Comparison of ENCODE assay signal across 12 mouse cellular contexts in genomic region chr13:94873111-94874038, GRCm38 (mm10). TPM values are rescaled to one million over a fixed set of nuclear protein-coding genes. Genes with fewer than 3 reads are reported as not detected.
A peak's percentile ranks its signal among the peaks of the same experiment; 100 is the strongest.
DNase-seq lines count a peak whose midpoint lies in the region; ATAC-seq lines count a peak whose summit lies in the region.
"Had no signal": no experiment of that assay in that cellular context is flagged by ENCODE, and none has a peak within 500 bp of the region (broad histone marks: within the 10 kb centered on the region; RNA-seq: fewer than 3 reads in every experiment).

No protein-coding gene starts in this region.

- DNase-seq in kidney, adult 11 months, result no peak
- DNase-seq in embryo, embryonic 10 days (ENCODE audit: low spot score), result peak; percentile 50
- DNase-seq in forebrain, embryonic 14.5 days (ENCODE audit: low spot score), result peak; percentile 37
- DNase-seq in left cerebral cortex, adult 11 months (ENCODE audit: low spot score), result no peak
- DNase-seq in right cerebral cortex, postnatal 25 days, result no peak

- no peaks in the 10 kb centered on the region for H3K9me3 ChIP-seq in kidney, embryonic 14.5 days (ENCODE audit: control insufficient read depth, low read length)
- no peaks in the 10 kb centered on the region for H3K9me3 ChIP-seq in forebrain, embryonic 14.5 days (replicated peaks; ENCODE audit: control insufficient read depth, low read length)
- no peaks in the 10 kb centered on the region for H3K9me3 ChIP-seq in midbrain, embryonic 13.5 days

- ATAC-seq in kidney, embryonic 14.5 days (ENCODE audit: low FRiP score, low TSS enrichment), result peak; percentile 34; the same call in 1 of the 2 replicates
- 0 out of 2 replicates have a peak, but pooled peaks have one; percentile 13 for ATAC-seq in forebrain, embryonic 14.5 days
- peak; percentile 10; the same call in 1 of the 2 replicates for ATAC-seq in midbrain, embryonic 13.5 days
- ATAC-seq in monocyte, adult 5-6 weeks (replicated peaks; ENCODE audit: insufficient number of reproducible peaks, low FRiP score, low TSS enrichment, poor library complexity, severe bottlenecking), result no peak
- ATAC-seq: lung, postnatal 0 days had no signal

- H3K4me1 ChIP-seq in kidney, embryonic 14.5 days (ENCODE audit: control insufficient read depth, insufficient read depth, low read length), result peaks cover 3% of the 10 kb centered on the region; the same call in 1 of the 2 replicates
- H3K4me1 ChIP-seq in forebrain, embryonic 14.5 days (ENCODE audit: control insufficient read depth, insufficient read depth, low read length), result no peaks in the 10 kb centered on the region
- H3K4me1 ChIP-seq in midbrain, embryonic 13.5 days (replicated peaks), result peaks cover 11% of the 10 kb centered on the region; the same call in 1 of the 2 replicates

- under 1% methylated on average over 52 of the region's 54 CpGs for WGBS in kidney, embryonic 14.5 days
- under 1% methylated on average over 52 of the region's 54 CpGs for WGBS in forebrain, embryonic 14.5 days
- WGBS in midbrain, embryonic 13.5 days, result under 1% methylated on average over 54 of the region's 54 CpGs

- H3K4me3 ChIP-seq in kidney, embryonic 14.5 days (ENCODE audit: low read length), result no peak overlapping the region; the same call in 1 of the 2 replicates
- no peak overlapping the region; the same call in 1 of the 2 replicates for H3K4me3 ChIP-seq in forebrain, embryonic 14.5 days (ENCODE audit: low read depth, low read length)
- peak overlapping the region; percentile 8; the same call in 1 of the 2 replicates for H3K4me3 ChIP-seq in midbrain, embryonic 13.5 days (replicated peaks)

- H3K27ac ChIP-seq in kidney, embryonic 14.5 days (ENCODE audit: low read depth, low read length), result no peak overlapping the region
- peak overlapping the region; percentile 44; the same call in 1 of the 2 replicates for H3K27ac ChIP-seq in forebrain, embryonic 14.5 days (ENCODE audit: low read depth, low read length)
- H3K27ac ChIP-seq in midbrain, embryonic 13.5 days, result peak overlapping the region; percentile 26

- H3K27me3 ChIP-seq in kidney, embryonic 14.5 days (ENCODE audit: control insufficient read depth, insufficient read depth, low read length), result peaks cover 96% of the 10 kb centered on the region
- peaks cover 78% of the 10 kb centered on the region for H3K27me3 ChIP-seq in forebrain, embryonic 14.5 days (replicated peaks; ENCODE audit: control insufficient read depth, insufficient read depth, low read length)
- peaks cover 92% of the 10 kb centered on the region for H3K27me3 ChIP-seq in midbrain, embryonic 13.5 days

- no peak overlapping the region for H3K9ac ChIP-seq in kidney, embryonic 14.5 days (ENCODE audit: low read depth, low read length)
- H3K9ac ChIP-seq in forebrain, embryonic 14.5 days (ENCODE audit: low read length), result no peak overlapping the region
- H3K9ac ChIP-seq in midbrain, embryonic 13.5 days (replicated peaks), result 0 out of 2 replicates have a peak overlapping the region, but pooled peaks have one; percentile 10

- no peak overlapping the region for H3K4me2 ChIP-seq in kidney, embryonic 14.5 days (replicated peaks; ENCODE audit: low read depth, low read length)
- H3K4me2 ChIP-seq in forebrain, embryonic 14.5 days (ENCODE audit: low read length), result no peak overlapping the region
- H3K4me2 ChIP-seq in midbrain, embryonic 13.5 days (replicated peaks), result peak overlapping the region; percentile 25; the same call in 1 of the 2 replicates

- H3K36me3 ChIP-seq in kidney, embryonic 14.5 days (ENCODE audit: control insufficient read depth, insufficient read depth, low read length), result no peaks in the 10 kb centered on the region
- H3K36me3 ChIP-seq in forebrain, embryonic 14.5 days (ENCODE audit: control insufficient read depth, insufficient read depth, low read length), result no peaks in the 10 kb centered on the region
- H3K36me3 ChIP-seq in midbrain, embryonic 13.5 days, result no peaks in the 10 kb centered on the region

RNA-seq across cellular contexts. Expression of gene Otp, which starts 2.0 kb away (rescaled TPM):
- not detected in 2 replicates for polyA plus RNA-seq in kidney, embryonic 14.5 days (2014; fragmentation: Nextera tagmentation; extraction: Ambion mirVana)
- 2.5 and 2.8 TPM in 2 replicates for polyA plus RNA-seq in forebrain, embryonic 14.5 days (2014; fragmentation: Nextera tagmentation; extraction: Ambion mirVana)
- polyA plus RNA-seq in midbrain, embryonic 13.5 days (2015; fragmentation: Nextera tagmentation; extraction: Ambion mirVana), result 5.3 and 5.4 TPM in 2 replicates
- not detected in 3 replicates for total RNA-seq in monocyte, adult 5-6 weeks (2017)
- total RNA-seq: gastrocnemius, adult 18-20 months; layer of hippocampus, adult 18-20 months had no signal
- polyA plus RNA-seq: lung, postnatal 0 days; small intestine, adult 2 months had no signal

Comparison
In these comparisons a context has a peak if more than half of its experiments do, and no peak if none do; other contexts are left out.
1. DNase-seq: peak in embryo, embryonic 10 days (single experiment) and forebrain, embryonic 14.5 days (single experiment); none in kidney, adult 11 months (single experiment), left cerebral cortex, adult 11 months (single experiment) and right cerebral cortex, postnatal 25 days (single experiment).